Mouse (Mus musculus): ENCODE measurements around the gene Ptpn14. TPM values are rescaled to one million over a fixed set of nuclear protein-coding genes. Genes with fewer than 3 reads are reported as not detected.

The Ptpn14 gene
- polyA plus RNA-seq, 1 experiment from 2014 or later, result 7.2 TPM

- H3K36me3 ChIP-seq, result peaks cover 18% of the 10 kb centered on the region
- H3K4me3 ChIP-seq, result no peak overlapping the region
- H3K27me3 ChIP-seq (ENCODE audit: insufficient read depth, poor library complexity, severe bottlenecking), result no peaks in the 10 kb centered on the region
- no peaks in the 10 kb centered on the region for H3K9me3 ChIP-seq
- WGBS, result 59% methylated on average over 13 of the region's 13 CpGs
- DNase-seq (ENCODE audit: low spot score), result no peak
- H3K27ac ChIP-seq, result peak overlapping the region; percentile 33; the same call in 1 of the 2 replicates
- H3K4me1 ChIP-seq, result peaks cover 26% of the 10 kb centered on the region
These were observed 78.6 kb downstream of the Ptpn14 start for GRCm38 (mm10) chr1:189806533-189807297.

GRCm38 (mm10) chr1:189808015-189808414 lies 79.9 kb downstream of the Ptpn14 start:
- peaks cover 31% of the 10 kb centered on the region for H3K4me1 ChIP-seq
- 87% methylated on average over 6 of the region's 6 CpGs for WGBS
- no peak overlapping the region for H3K4me3 ChIP-seq
- no peak overlapping the region for H3K27ac ChIP-seq
- no peak for DNase-seq (ENCODE audit: low spot score)
- H3K9me3 ChIP-seq, result no peaks in the 10 kb centered on the region
- H3K36me3 ChIP-seq, result 0 out of 2 replicates have a peak, but pooled peaks cover 6% of the 10 kb centered on the region
- H3K27me3 ChIP-seq (ENCODE audit: insufficient read depth, poor library complexity, severe bottlenecking), result no peaks in the 10 kb centered on the region

GRCm38 (mm10) chr1:189808453-189808852 lies 80.4 kb downstream of the Ptpn14 start:
- H3K27me3 ChIP-seq (ENCODE audit: insufficient read depth, poor library complexity, severe bottlenecking), result no peaks in the 10 kb centered on the region
- WGBS, result 96% methylated on average over 2 of the region's 2 CpGs
- H3K36me3 ChIP-seq, result 0 out of 2 replicates have a peak, but pooled peaks cover 5% of the 10 kb centered on the region
- no peak overlapping the region for H3K4me3 ChIP-seq
- H3K27ac ChIP-seq, result no peak overlapping the region
- H3K4me1 ChIP-seq, result peaks cover 34% of the 10 kb centered on the region
- DNase-seq (ENCODE audit: low spot score), result no peak
- H3K9me3 ChIP-seq, result no peaks in the 10 kb centered on the region

GRCm38 (mm10) chr1:189811778-189812177 lies 83.7 kb downstream of the Ptpn14 start:
- H3K27me3 ChIP-seq (ENCODE audit: insufficient read depth, poor library complexity, severe bottlenecking), result no peaks in the 10 kb centered on the region
- no peaks in the 10 kb centered on the region for H3K9me3 ChIP-seq
- H3K4me1 ChIP-seq, result peaks cover 27% of the 10 kb centered on the region
- H3K36me3 ChIP-seq, result 0 out of 2 replicates have a peak, but pooled peaks cover 3% of the 10 kb centered on the region
- 92% methylated on average over 2 of the region's 2 CpGs for WGBS
- H3K27ac ChIP-seq, result no peak overlapping the region
- DNase-seq (ENCODE audit: low spot score), result no peak
- no peak overlapping the region for H3K4me3 ChIP-seq

GRCm38 (mm10) chr1:189814385-189814784 lies 86.3 kb downstream of the Ptpn14 start:
- no peaks in the 10 kb centered on the region for H3K9me3 ChIP-seq
- peaks cover 38% of the 10 kb centered on the region for H3K4me1 ChIP-seq
- 81% methylated on average over 4 of the region's 4 CpGs for WGBS
- H3K4me3 ChIP-seq, result no peak overlapping the region
- no peak for DNase-seq (ENCODE audit: low spot score)
- no peak overlapping the region for H3K27ac ChIP-seq
- H3K36me3 ChIP-seq, result no peaks in the 10 kb centered on the region
- H3K27me3 ChIP-seq (ENCODE audit: insufficient read depth, poor library complexity, severe bottlenecking), result no peaks in the 10 kb centered on the region

DNA sequence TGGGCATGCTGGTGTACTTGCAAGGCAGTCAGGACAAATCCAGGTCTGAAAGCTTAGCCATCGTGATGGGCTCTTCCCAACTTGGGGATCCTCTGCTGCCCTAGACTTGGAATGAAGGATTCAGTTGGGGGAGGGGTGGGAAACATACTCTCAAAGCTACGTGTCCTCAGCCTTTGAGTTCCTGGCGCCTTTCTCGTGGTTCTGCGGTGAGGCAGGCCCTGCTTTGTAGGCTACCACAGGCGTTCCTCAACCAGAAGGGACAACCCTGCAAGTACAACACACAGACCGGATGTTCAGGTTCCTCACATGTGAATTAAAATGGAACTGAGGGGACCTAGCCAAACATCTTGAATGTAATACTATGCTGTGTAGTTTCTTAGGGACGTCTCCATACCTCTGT lies 89.0 kb downstream of the Ptpn14 start:
- Histone ChIP-seq H3K36me3 (no peaks in the 10 kb centered on the region), H3K9me3 (no peaks in the 10 kb centered on the region), H3K27ac (no peak overlapping the region), H3K4me1 (peaks cover 54% of the 10 kb centered on the region), H3K27me3 (ENCODE audit: insufficient read depth, poor library complexity, severe bottlenecking) (no peaks in the 10 kb centered on the region), H3K4me3 (no peak overlapping the region)
- no peak for DNase-seq (ENCODE audit: low spot score)
- whole genome bisulfite sequencing, result 80% methylated on average over 8 of the region's 8 CpGs

- peaks cover 5% of the 10 kb centered on the region; the same call in 1 of the 2 replicates for H3K36me3 ChIP-seq
- no peaks in the 10 kb centered on the region for H3K9me3 ChIP-seq
- H3K4me1 ChIP-seq, result peaks cover 51% of the 10 kb centered on the region
- no peaks in the 10 kb centered on the region for H3K27me3 ChIP-seq (ENCODE audit: insufficient read depth, poor library complexity, severe bottlenecking)
- no peak overlapping the region for H3K27ac ChIP-seq
- no peak overlapping the region for H3K4me3 ChIP-seq
- DNase-seq (ENCODE audit: low spot score), result no peak
- 73% methylated on average over 9 of the region's 9 CpGs for WGBS
These were observed 89.7 kb downstream of the Ptpn14 start for GRCm38 (mm10) chr1:189817810-189818209.

DNA sequence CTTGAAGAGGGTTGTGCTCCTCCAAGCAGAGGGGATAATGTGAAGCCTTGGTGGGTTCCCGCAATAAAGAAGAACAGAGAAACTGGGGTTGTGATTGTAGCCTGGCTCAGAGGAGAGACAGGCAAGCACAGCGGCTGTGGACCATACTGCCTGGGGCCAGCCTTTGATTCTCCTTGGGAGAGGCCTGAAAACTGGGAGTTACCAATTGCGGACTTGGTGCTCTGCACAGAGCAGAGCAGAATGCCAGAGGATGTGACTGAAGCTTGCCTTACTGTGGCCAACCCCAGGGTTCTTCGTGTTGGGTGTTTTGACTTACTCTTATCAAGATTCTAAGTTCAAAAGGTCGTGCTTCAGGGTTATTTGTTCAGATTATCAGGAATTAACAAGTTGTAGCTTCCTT lies 92.0 kb downstream of the Ptpn14 start:
- H3K9me3 ChIP-seq, result no peaks in the 10 kb centered on the region
- 39% methylated on average over 5 of the region's 5 CpGs for whole genome bisulfite sequencing
- H3K27me3 ChIP-seq (ENCODE audit: insufficient read depth, poor library complexity, severe bottlenecking), result no peaks in the 10 kb centered on the region
- peak overlapping the region; percentile 52; the same call in 1 of the 2 replicates for H3K27ac ChIP-seq
- H3K4me1 ChIP-seq, result peaks cover 46% of the 10 kb centered on the region
- H3K36me3 ChIP-seq, result peaks cover 13% of the 10 kb centered on the region
- H3K4me3 ChIP-seq, result no peak overlapping the region
- no peak for DNase-seq (ENCODE audit: low spot score)

DNA sequence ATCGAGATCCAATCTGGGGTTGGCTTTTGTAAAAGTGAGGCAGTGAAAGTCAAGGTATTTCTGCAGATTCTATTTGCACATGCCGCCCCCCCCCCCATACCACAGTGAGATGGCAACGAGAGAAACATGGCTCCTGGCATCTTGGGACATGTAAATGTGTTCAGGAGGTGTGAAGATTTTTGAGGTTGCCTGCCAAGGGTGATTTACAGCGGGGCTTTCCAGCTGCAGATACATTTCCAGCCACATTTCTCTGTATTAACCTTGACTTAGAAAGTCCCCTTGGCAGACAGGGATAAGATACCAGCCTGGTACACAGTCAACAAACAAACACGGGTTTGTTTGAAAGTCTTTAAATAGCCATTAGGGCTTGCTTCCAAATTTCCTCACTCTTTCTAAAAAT lies 96.4 kb downstream of the Ptpn14 start:
- no peak for DNase-seq (ENCODE audit: low spot score)
- WGBS, result 76% methylated on average over 5 of the region's 5 CpGs
- Histone ChIP-seq H3K36me3 (peaks cover 47% of the 10 kb centered on the region), H3K27me3 (ENCODE audit: insufficient read depth, poor library complexity, severe bottlenecking) (no peaks in the 10 kb centered on the region), H3K9me3 (no peaks in the 10 kb centered on the region), H3K27ac (no peak overlapping the region), H3K4me1 (peaks cover 15% of the 10 kb centered on the region), H3K4me3 (no peak overlapping the region)

DNA sequence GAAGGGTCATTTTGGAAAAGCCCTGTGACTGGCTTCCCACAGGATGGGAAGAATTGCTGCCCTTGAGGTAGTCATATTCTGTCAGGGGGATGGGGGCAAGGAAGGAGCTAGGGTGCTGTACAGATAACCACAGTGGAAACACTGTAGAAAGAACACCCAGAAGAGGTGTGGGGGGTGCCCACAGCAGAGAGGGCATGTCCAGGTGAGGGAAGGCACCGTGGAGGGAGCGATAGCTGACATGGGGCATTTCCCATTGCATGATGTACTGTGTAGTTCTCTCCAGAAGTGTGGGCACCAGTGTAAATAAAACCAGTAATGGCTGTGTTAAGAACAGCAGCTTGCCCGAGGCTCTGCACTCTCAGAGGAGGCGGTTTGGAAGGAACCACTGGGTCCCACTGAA lies 102.3 kb downstream of the Ptpn14 start:
- H3K4me3 ChIP-seq, result no peak overlapping the region
- H3K9me3 ChIP-seq, result no peaks in the 10 kb centered on the region
- H3K27ac ChIP-seq, result no peak overlapping the region
- H3K4me1 ChIP-seq, result peaks cover 11% of the 10 kb centered on the region
- 55% methylated on average over 4 of the region's 4 CpGs for WGBS
- no peak for DNase-seq (ENCODE audit: low spot score)
- no peaks in the 10 kb centered on the region for H3K27me3 ChIP-seq (ENCODE audit: insufficient read depth, poor library complexity, severe bottlenecking)
- peaks cover 51% of the 10 kb centered on the region for H3K36me3 ChIP-seq

DNA sequence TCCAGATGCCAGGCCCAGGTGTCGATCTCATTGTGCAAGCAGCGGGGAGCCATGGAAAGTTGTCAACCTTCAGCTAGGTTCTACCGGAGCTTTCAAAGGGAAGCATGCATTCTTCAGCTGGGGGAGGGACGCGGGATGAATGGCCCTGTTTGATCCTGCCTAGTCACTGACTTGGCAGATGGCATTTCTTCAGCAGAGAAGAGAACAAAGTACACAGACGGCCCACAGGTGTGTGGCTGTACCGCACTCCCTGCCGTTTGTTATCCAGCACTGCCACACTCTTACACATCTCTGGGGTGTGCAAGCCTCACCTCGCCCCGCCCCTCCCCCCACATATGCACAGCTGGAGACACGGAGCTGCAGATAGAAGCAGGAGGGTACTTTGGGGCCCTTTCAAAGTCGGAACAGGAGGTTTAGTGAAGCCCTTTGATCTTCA lies 102.7 kb downstream of the Ptpn14 start:
- peaks cover 11% of the 10 kb centered on the region for H3K4me1 ChIP-seq
- WGBS, result 18% methylated on average over 12 of the region's 12 CpGs
- H3K4me3 ChIP-seq, result no peak overlapping the region
- H3K36me3 ChIP-seq, result peaks cover 48% of the 10 kb centered on the region
- H3K27me3 ChIP-seq (ENCODE audit: insufficient read depth, poor library complexity, severe bottlenecking), result no peaks in the 10 kb centered on the region
- no peaks in the 10 kb centered on the region for H3K9me3 ChIP-seq
- no peak overlapping the region; the same call in 1 of the 2 replicates for H3K27ac ChIP-seq
- no peak for DNase-seq (ENCODE audit: low spot score)

GRCm38 (mm10) chr1:189833351-189833750 lies 105.3 kb downstream of the Ptpn14 start:
- DNase-seq (ENCODE audit: low spot score), result no peak
- Histone ChIP-seq H3K9me3 (no peaks in the 10 kb centered on the region), H3K27me3 (ENCODE audit: insufficient read depth, poor library complexity, severe bottlenecking) (no peaks in the 10 kb centered on the region), H3K27ac (no peak overlapping the region), H3K4me1 (peaks cover 11% of the 10 kb centered on the region), H3K36me3 (peaks cover 49% of the 10 kb centered on the region), H3K4me3 (no peak overlapping the region)
- WGBS, result 82% methylated on average over 7 of the region's 7 CpGs

GRCm38 (mm10) chr1:189834166-189834565 lies 106.1 kb downstream of the Ptpn14 start:
- no peaks in the 10 kb centered on the region for H3K27me3 ChIP-seq (ENCODE audit: insufficient read depth, poor library complexity, severe bottlenecking)
- DNase-seq (ENCODE audit: low spot score), result no peak
- WGBS, result 72% methylated on average over 13 of the region's 13 CpGs
- peaks cover 47% of the 10 kb centered on the region for H3K36me3 ChIP-seq
- H3K27ac ChIP-seq, result no peak overlapping the region
- no peak overlapping the region for H3K4me3 ChIP-seq
- no peaks in the 10 kb centered on the region for H3K9me3 ChIP-seq
- H3K4me1 ChIP-seq, result peaks cover 11% of the 10 kb centered on the region

All from heart, embryonic 10.5 days (tissue).